Mouse (Mus musculus): ENCODE results near the gene 2610042L04Rik. TPM values are rescaled to one million over a fixed set of nuclear protein-coding genes. Genes with fewer than 3 reads are reported as not detected.
"Not testable (repeated sequence)": the region's sequence is repeated elsewhere in the genome, so short reads cannot be mapped to it uniquely, and the experiment has no call there.

2610042L04Rik gene
- not detected in 2 replicates for polyA plus RNA-seq (2012; rRNA removed)

- not testable (repeated sequence) for DNase-seq (ENCODE audit: low read depth)
Observed at GRCm38 (mm10) chr14:4334476-4335080, at the start of gene 2610042L04Rik. Gene 2610042L04Rik (plus strand): TSS chr14:4334763.

- DNase-seq (ENCODE audit: low read depth) = not testable (repeated sequence)
Observed at GRCm38 (mm10) chr14:4316983-4317382, 17.6 kb upstream of the 2610042L04Rik start, which contains the start of gene Gm3149. Gene Gm3149 (plus strand): TSS chr14:4317283.

GRCm38 (mm10) chr14:4335506-4335905 lies 943 bp downstream of the 2610042L04Rik start:
- not testable (repeated sequence) for DNase-seq (ENCODE audit: low read depth)

- DNase-seq (ENCODE audit: low read depth) = not testable (repeated sequence)
Observed at GRCm38 (mm10) chr14:4368991-4369390, 34.4 kb downstream of the 2610042L04Rik start.

- not testable (repeated sequence) for DNase-seq (ENCODE audit: low read depth)
Observed at GRCm38 (mm10) chr14:4369691-4370090, 35.1 kb downstream of the 2610042L04Rik start.

GRCm38 (mm10) chr14:4377871-4378270 lies 43.3 kb downstream of the 2610042L04Rik start:
- not testable (repeated sequence) for DNase-seq (ENCODE audit: low read depth)

GRCm38 (mm10) chr14:4385606-4386005 lies 51.0 kb downstream of the 2610042L04Rik start:
- DNase-seq (ENCODE audit: low read depth) = not testable (repeated sequence)

GRCm38 (mm10) chr14:4392841-4393530 lies 58.4 kb downstream of the 2610042L04Rik start:
- not testable (repeated sequence) for DNase-seq (ENCODE audit: low read depth)

- not testable (repeated sequence) for DNase-seq (ENCODE audit: low read depth)
Observed at GRCm38 (mm10) chr14:4397226-4397625, 62.7 kb downstream of the 2610042L04Rik start, which contains the start of gene Gm3159. Gene Gm3159 (plus strand): TSS chr14:4397526.

GRCm38 (mm10) chr14:4398624-4399023 lies 64.1 kb downstream of the 2610042L04Rik start:
- DNase-seq (ENCODE audit: low read depth) = not testable (repeated sequence)

- not testable (repeated sequence) for DNase-seq (ENCODE audit: low read depth)
Observed at GRCm38 (mm10) chr14:4400115-4400789, 65.7 kb downstream of the 2610042L04Rik start.

- DNase-seq (ENCODE audit: low read depth) = not testable (repeated sequence)
Observed at GRCm38 (mm10) chr14:4401245-4401644, 66.7 kb downstream of the 2610042L04Rik start.

GRCm38 (mm10) chr14:4403840-4404239 lies 69.3 kb downstream of the 2610042L04Rik start:
- DNase-seq (ENCODE audit: low read depth) = not testable (repeated sequence)

Other genes with a start within 250 kb of the 2610042L04Rik start
- gene Gm8108, start 224.2 kb upstream of the 2610042L04Rik start, polyA plus RNA-seq (2012; rRNA removed) = 0.65 and 1.2 TPM in 2 replicates
- not detected in 2 replicates for gene Gm3127, start 169.7 kb upstream of the 2610042L04Rik start, polyA plus RNA-seq (2012; rRNA removed)
- gene Gm2974, start 152.2 kb upstream of the 2610042L04Rik start, polyA plus RNA-seq (2012; rRNA removed) = 1.0 and 1.1 TPM in 2 replicates
- gene Gm3138, start 85.1 kb upstream of the 2610042L04Rik start, polyA plus RNA-seq (2012; rRNA removed) = not detected in 2 replicates
- 0.15 TPM in 1 of 2 replicates, not detected in the other for gene Gm3149, start 17.5 kb upstream of the 2610042L04Rik start, polyA plus RNA-seq (2012; rRNA removed)
- gene Gm3159, start 62.8 kb downstream of the 2610042L04Rik start, polyA plus RNA-seq (2012; rRNA removed) = not detected in 2 replicates
- gene Gm3164, start 80.7 kb downstream of the 2610042L04Rik start, polyA plus RNA-seq (2012; rRNA removed) = 0.14 and 0.20 TPM in 2 replicates
- gene Gm3173, start 96.2 kb downstream of the 2610042L04Rik start, polyA plus RNA-seq (2012; rRNA removed) = 0.52 TPM in 1 of 2 replicates, not detected in the other
- gene Gm3182, start 147.0 kb downstream of the 2610042L04Rik start, polyA plus RNA-seq (2012; rRNA removed) = 0.10 TPM in 1 of 2 replicates, not detected in the other
- gene Gm3047, start 220.6 kb downstream of the 2610042L04Rik start, polyA plus RNA-seq (2012; rRNA removed) = not detected in 2 replicates

Data from gonadal fat pad, adult 2 months (tissue).